Mouse (Mus musculus): ENCODE measurements around the gene P3h3.
A peak's percentile ranks its signal among the peaks of the same experiment; 100 is the strongest.
"Not testable (repeated sequence)": the region's sequence is repeated elsewhere in the genome, so short reads cannot be mapped to it uniquely, and the experiment has no call there.

Gene P3h3

DNA sequence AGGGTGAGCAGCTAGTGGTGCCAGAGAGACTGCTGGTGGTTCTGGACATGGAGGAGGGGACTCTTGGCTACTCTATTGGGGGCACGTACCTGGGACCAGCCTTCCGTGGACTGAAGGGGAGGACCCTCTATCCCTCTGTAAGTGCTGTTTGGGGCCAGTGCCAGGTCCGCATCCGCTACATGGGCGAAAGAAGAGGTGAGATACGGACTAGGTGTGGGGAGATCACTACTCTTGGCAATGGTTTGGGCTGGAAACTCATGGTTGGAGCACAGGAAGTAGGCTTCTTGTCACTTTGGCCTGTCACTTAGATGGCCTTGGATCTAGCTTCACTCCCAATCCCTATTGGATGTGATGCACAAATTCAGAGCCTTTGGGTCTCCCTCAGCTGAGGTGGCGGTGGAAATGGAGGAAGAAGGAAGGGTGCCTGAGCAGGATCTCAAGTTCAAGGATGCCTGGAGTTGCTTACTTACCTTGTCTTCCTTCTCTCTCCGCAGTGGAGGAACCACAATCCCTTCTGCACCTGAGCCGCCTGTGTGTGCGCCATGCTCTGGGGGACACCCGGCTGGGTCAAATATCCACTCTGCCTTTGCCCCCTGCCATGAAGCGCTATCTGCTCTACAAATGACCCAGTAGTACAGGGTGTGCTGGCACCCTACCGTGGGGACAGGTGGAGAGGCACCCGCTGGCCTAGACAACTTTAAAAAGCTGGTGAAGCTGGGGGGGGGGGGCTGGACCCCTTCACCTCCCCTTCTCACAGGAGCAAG is 47.6 kb downstream of the P3h3 start:
- no peak for DNase-seq (ENCODE audit: low read depth, low spot score)

DNA sequence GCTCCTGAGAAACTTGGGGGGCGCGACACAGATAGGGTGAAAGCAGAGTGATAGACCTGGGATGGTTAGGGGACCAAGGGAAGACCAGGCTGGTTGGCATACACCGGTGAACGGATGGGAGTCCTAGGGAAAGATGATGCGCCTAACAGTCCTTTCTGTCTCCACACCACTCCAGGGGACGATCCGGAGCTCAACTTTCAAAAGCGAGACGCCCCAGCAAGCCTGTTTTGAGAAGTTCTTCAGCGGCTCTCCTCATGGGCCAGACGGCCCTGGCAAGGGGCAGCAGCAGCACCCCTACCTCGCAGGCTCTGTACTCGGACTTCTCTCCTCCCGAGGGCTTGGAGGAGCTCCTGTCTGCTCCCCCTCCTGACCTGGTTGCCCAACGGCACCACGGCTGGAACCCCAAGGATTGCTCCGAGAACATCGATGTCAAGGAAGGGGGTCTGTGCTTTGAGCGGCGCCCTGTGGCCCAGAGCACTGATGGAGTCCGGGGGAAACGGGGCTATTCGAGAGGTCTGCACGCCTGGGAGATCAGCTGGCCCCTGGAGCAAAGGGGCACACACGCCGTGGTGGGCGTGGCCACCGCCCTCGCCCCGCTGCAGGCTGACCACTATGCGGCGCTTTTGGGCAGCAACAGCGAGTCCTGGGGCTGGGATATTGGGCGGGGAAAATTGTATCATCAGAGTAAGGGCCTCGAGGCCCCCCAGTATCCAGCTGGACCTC is 48.3 kb downstream of the P3h3 start:
- no peak for DNase-seq (ENCODE audit: low read depth, low spot score)

DNA sequence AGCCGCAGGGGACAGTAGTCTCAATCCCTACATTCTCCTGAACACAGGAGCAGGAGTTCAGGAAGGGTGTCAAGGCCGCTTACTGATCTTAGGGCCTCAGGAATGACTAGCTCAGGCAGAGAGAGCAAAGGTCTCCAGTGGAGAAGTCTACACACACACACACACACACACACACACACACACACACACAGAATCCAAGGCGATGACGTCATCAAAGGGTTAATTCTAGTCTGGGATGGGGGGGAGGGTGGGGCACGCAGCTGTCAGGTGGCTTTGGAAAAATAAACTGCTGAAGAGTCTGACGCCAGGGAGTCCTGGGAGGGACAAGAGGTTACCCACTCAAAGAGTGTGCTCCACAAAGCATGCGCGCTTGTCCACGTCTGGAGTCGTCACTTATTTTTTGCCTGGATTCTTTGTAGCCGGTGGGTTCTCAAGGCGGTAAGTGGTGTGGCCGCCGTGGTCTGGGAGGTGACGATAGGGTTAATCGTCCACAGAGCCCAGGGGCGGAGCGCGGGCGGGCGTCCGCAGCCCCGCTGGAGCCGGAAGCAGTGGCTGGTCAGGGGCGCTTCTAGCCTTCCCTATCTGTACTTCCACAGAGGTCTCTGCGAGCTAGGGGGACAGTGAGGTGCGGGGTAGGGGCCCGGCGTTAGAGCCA is 49.1 kb downstream of the P3h3 start, which contains the start of gene Spsb2:
Gene Spsb2, plus strand, starts transcription at position 304 of the 655 bp plus-strand sequence.
- DNase-seq (ENCODE audit: low read depth, low spot score) = no peak

DNA sequence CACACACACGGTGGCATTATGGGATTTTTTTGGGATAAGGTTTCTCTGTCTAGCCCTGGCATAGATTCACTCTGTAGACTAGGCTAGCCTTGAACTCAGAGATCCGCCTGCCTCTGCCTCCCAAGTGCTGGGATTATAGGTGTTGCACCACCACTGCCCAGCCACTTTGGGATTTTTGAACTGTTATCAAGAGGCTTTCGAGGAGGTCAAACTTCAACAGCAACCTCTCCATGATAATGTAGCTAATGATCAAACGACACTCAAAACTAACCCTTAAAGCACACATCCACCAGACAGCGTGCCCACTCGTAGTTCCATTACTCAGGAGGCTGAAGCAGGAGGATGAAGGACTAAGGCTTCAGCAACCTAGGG is 49.6 kb downstream of the P3h3 start:
- no peak for DNase-seq (ENCODE audit: low read depth, low spot score)

DNA sequence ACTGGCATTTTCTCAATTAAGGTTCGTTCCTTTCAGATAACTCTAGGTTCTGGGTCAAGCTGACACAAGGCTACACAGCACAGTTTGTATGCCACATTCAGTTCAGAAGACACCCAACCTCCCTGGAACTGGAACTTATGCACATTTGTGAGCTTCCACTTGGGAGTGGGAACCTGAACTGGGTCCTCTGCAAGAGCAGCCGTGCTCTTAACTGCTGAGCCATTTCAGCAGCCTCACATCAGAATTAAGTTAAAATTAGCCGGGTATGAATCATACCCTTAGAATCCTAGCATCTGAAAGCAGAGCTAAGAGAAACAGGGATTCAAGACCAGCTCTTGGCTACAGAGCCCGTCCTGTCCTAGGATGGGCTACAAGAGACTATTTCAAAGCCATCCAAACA is 50.2 kb downstream of the P3h3 start:
- DNase-seq (ENCODE audit: low read depth, low spot score) = no peak

DNA sequence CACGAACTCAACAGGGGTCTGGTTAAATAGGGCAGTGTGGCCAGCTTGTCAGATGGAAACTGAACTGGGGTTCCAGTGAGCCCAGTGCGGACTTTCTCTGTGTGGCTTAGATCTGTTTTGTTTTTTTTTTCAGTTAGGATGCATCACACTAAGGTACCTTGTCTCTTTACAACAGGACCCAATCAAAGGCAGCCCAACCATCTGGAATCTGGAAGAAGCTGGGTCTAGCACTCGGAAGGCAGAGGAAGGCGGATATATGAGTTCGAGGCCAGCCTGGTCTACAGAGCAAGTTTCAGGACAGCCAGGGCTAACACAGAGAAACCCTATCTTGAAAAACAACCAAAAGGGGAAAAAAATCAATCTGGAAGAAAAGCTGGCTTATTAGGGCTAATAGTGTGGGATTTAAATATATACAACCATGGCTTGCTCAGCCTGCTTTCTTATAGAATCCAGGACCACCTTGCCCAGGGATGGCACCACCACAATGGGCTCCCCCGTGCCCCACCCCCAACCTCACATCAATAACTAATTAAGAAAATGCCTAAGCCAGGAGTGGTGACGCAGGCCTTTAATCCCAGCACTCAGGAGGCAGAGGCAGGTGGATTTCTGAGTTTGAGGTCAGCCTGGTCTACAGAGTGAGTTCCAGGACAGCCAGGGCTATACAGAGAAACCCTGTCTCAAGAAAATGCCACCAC is 51.0 kb downstream of the P3h3 start:
- DNase-seq (ENCODE audit: low read depth, low spot score) = no peak

DNA sequence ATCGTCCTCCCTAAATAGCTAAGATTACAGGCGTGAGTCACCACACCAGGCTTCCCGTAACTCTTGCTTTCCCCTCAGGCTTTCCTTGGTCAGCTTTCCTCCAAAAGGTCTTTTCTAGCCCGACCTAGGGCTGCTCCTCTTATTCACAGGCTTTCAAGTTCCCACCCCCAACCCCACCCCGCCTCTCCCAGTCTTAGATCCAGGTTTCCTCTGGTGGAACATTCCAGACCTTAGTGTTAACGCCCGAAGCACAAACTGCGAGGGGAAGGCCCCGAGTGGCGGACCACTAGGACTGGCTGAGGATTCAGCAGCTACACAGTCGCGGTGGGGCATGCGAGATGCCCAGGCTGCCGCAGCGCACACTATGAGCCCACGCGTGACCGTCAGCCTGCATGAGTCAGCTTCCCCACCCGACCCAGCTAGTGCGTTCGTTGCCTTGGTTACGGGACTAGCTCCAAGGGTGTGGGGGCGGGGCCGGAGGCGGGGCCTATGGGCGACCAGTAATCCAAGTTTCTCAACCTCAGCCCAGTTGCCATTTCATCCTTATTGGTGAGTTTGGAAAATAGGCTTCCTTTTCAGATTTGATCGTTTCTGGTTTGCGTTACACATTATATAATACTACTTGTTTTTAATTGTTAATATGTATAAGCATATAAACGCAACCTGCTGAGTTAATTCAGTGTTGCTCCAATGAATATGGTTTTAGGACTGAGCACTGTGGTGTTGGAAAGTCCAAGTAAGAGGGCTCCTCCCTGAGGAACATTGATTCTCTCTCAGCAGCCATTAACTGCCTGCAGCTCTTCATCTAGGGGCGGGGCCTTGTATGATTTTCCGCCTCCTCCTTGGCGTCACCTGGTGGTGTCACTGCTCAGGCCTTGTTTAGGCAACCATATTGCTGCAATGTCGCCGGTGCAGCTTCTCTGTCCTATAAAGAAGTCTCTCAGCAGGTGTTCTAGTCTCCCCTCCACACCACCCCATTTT is 51.9 kb downstream of the P3h3 start:
- peak; percentile 98 for DNase-seq (ENCODE audit: low read depth, low spot score)

DNA sequence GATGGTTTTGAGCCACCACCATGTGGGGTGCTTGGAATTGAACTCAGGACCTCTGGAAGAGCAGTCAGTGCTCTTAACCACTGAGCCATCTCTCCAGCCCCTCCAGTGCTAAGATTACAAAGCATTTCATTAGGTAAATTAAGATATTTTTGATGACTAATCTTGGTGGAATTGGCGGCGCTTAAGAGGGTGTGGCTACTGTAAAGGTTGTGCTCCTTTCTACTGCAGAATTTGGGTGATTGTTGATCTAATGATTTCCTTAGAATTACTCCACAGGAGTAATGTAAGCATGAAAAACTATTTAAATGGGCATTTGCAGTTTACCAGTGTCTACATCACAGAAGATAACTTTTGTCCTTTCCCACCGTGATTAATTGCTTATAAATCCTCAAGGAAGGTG is 53.2 kb downstream of the P3h3 start:
- no peak for DNase-seq (ENCODE audit: low read depth, low spot score)

DNA sequence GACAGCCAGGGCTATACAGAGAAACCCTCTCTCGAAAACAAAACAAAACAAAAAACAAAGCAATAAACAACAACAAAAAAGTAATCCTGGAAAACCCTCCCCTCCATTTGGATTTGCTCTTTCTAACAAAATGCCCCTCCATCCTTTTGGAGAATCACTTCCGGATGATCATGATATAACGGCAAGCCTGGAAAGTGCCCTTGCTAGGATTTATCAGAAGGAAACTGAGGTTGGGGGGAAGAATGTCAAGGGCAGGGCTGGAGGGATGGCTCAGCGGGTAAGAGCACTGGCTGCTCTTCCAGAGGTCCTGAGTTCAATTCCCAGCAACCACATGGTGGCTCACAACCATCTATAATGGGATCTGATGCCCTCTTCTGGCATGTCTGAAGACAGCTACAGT is 53.9 kb downstream of the P3h3 start:
- DNase-seq (ENCODE audit: low read depth, low spot score) = not testable (repeated sequence)

DNA sequence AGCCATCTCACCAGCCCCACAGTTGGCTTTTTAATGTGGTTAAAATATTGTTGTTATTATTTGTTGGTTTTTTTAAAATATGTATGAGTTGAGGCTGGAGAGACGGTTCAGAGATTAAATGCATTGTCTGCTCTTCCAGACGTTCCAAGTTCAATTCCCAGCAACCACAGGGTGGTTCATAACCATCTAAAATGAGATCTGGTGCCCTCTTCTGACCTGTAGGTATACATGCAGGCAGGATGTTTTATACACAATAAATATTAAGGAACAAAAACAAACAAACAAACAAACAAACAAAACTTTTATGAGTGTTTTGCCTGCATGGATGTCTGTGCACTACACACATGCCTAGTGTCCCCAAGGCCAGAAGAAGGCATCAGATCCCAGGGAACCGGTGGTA is 54.5 kb downstream of the P3h3 start:
- no peak for DNase-seq (ENCODE audit: low read depth, low spot score)

DNA sequence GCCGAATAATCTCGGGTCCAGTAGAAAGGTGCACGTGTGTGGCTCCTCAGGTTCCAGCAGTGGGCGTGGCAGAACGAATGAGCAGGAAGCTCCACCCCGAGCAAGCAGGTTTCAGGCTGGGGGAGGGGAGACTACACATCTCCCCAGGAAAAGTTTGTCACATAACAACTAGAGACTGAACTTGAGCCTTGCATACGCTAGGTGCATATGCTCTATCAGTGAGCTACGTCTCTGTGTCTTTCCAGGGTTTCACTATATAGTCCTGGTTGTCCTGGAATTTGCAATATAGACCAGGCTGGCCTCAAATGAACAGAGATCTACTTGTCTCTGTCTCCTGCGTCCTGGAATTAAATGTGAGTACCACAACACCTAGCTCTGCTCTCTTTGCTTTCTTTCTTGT is 55.2 kb downstream of the P3h3 start:
- not testable (repeated sequence) for DNase-seq (ENCODE audit: low read depth, low spot score)

DNA sequence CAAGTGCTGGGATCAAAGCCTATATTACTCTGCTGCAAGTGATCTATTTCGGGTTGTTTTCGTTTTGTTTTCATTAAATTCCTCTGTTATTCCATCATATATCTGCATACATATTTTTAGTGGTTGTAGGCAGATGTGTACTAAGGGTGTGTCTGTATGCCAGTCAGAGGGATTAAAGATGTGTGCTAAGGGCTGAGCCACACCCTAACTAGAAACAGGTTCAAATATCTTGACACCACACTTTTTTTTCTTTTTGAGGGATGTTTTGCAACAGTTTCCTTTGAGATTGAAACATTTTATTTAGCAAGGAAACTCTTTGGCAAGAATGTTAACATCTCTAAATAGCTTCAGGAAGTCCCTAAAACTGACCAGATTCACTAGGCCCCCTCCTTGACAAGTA is 61.4 kb downstream of the P3h3 start:
- no peak for DNase-seq (ENCODE audit: low read depth, low spot score)

DNA sequence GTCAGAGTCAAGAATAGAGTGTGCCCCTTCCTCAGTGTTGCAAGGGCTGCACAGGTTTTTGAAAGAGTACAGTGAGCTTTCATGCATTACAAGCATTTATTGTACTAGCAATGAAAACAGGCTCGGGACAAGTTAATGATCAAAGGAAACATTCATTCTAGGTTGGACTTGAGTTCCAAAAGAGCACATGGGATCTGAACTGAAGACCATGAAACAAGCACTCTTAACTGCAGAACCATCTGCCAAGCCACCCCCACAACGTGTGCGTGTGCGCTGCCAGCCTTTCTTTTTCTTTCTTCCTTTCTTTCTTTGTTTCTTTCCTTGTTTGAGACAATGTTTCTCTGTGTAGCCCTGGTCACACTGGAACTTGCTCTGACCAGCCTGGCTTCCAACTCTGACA is 61.8 kb downstream of the P3h3 start:
- DNase-seq (ENCODE audit: low read depth, low spot score) = no peak

DNA sequence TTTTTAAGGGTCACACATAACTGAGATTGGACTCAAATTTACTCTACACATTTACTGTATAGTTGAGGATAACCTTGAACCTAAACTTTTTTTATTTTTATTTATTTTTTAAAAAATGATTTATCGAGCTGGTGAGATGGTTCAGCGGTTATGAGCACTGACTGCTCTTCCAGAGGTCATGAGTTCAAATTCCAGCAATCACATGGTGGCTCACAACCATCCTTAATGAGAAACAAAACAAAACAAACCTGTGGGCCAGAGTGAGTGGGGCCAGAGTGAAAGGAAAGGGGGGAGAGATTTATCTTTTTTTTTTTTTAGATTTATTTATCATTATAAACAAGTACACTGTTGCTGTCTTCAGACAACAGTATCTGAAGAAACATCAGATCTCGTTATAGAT is 65.6 kb downstream of the P3h3 start:
- DNase-seq (ENCODE audit: low read depth, low spot score) = no peak
